Mouse (Mus musculus) CD4-positive, CD25-positive, alpha-beta regulatory T cell, adult 4 months (primary cell): ENCODE measurements around the gene Gm21750. TPM values are rescaled to one million over a fixed set of nuclear protein-coding genes. Genes with fewer than 3 reads are reported as not detected.
"Not testable (repeated sequence)": the region's sequence is repeated elsewhere in the genome, so short reads cannot be mapped to it uniquely, and the experiment has no call there.

ENCODE experiments used
- ATAC-seq: one replicate; pipeline ENCODE4 v1.8.0; 2017
- polyA plus RNA-seq, 2 experiments: library from polyadenylated mRNA; unstranded; fragments of 100-300 nt; shearing (Covaris generic); gene quantifications; one replicate each; pipeline ENCODE4 v1.2.1; 2017

Gene Gm21750
- not detected for polyA plus RNA-seq

DNA sequence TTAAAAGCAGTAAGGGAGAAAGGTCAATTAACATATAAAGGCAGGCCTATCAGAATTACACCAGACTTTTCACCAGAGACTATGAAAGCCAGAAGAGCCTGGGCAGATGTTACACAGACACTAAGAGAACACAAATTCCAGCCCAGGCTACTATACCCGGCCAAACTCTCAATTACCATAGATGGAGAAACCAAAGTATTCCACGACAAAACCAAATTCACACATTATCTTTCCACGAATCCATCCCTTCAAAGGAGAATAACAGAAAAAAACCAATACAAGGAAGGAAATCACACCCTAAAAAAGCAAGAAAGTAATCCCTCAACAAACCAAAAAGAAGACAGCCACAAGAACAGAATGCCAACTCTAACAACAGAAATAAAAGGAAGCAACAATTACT, at the start of gene Gm21750:
TSS of gene Gm21750 (plus strand) at position 301 of the 400 bp plus-strand sequence.
- ATAC-seq = not testable (repeated sequence)

- not testable (repeated sequence) for ATAC-seq
Observed at GRCm38 (mm10) chr14:73614961-73615360, 46.1 kb upstream of the Gm21750 start.

DNA sequence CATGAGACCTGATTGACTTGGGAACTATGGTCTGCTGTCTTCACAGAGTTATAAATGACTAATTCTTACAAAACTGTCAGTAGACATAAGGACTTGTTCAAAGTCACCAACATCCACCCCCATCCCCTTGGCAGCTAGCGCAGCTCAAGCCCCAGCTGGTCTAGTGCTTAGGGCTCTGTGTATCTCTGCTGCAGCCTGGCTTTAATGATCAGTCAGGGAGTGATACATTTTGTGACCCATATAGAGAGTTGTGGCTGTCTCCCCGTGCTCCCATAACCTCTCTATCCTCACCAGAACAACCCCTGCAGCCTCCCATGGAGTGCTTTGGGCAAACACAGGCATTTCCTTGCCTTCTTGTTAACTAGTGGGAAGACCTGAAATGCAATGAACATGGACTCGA, 40.1 kb upstream of the Gm21750 start:
- ATAC-seq = no peak

DNA sequence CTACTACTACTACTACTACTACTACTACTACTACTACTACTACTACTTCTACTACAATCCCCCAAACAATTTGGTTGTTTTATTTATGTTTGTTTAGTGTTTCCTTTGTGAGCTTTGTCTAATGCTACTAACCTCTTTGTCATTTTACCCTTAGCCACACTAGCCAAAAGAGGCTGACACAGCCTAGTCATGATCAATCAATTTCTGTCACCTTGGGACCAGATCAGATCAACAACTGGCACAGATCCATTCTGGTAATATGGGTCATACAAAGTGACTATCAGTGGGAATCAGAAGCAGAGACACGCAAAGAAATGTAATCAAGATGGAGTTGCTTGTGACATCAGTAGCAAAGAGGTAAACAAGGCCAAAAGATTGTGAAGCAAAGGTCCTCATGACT, 38.0 kb upstream of the Gm21750 start:
- ATAC-seq = no peak

DNA sequence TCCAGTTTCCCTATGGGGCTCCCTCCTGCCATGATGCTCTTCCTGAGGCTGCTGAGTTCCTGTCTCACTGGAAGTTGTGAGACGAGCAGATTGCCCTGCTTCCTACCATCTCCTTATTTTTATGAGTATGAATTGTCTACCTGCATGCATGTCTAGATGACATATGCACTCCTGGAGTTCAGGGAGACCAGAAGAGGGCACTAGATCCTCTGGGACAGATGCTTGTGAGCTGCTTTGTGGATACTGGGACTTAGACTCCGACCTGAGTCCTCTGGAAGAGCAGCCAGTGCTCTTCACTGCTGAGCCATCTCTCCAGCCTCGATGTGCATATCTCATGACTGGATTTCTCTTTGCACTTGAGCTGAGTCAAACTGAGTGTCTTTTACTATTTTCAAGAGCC, 35.6 kb upstream of the Gm21750 start:
- ATAC-seq = no peak

DNA sequence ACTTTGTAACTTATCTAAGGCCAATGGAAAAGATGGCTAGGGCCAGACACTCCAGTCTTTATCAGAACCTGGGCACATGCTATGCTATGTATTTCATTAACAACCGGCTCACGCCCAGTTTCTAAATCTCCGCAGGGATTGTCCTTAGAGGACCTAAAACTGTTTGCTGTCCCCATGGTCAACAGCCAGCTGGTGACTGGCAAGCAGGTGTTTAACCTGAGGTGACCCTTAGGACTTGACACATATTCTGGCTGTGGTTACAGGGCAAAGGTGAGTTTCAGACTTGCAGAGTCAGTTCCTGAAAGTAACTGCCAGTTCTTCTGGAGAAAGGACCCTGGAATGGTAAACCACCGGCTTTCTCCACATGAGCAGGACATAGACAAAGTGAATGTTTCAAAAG, 29.5 kb upstream of the Gm21750 start:
- no peak for ATAC-seq

DNA sequence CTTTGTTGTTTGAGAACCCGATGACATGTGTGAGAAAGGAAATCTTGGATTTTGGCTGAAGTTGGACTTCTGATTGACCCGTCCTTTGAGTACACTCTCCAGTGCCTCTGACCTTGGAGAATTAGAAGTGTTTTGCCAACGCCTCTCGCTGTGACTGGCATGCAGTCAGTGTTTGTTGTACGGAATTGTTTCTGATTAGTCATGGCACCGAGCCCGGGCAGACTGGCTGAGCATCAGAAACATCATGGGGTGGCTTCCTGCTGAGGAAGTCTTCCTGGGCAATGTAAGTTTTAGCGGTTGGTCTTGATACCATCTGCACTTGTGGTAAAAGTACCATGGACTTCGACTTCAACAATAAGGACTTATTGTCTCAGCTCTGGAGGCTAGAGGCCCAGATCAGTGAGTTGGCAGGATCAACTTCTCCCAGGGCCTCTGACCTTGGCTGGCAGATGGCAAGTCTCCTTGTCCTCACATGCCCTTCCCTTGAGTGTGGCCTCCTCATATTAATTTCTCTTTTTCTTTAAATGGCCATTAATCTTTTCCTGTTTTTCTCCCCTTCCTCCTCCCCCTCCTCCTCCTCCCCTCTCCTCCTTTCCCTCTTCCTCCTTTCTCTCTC, 28.3 kb upstream of the Gm21750 start:
- no peak for ATAC-seq

DNA sequence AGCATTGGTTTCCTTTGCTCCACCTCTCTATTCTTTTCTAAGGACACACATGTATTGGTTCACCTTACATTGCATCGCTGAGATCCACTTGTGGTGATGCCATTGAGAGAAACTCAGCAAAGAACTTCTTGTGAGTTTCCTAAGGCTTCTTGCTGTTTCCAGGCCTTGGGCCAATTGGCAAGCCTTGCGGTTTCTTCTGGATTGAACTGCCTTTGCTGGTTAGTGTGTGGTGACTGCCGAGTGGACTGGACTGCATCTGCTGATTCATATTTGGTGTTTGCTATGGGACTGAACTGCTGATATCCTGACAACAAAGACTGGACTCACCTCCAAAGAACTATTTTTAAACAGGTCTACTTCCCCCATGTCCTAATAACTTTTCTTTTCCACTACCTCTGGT, 26.7 kb upstream of the Gm21750 start:
- ATAC-seq = no peak

DNA sequence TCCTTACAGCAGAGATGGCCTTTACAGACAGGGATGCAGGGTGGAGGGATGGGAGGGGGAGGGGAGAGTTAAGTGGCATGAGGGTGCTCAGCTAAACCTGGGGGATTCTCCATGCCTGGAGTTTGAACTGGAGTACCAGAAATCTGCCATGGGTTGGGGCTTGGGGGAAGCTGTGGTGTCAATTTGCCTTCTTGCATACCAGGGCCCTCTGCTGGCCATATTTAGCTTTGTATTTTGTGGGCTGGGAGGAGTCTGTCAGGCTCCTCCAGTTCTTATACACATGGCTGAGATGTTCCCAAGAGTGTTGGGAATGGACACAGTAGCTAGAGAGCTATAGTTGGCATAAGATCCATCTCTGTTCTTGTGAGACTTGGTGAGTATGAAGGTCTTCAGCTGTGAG, 23.6 kb upstream of the Gm21750 start:
- ATAC-seq = no peak

GRCm38 (mm10) chr14:73650179-73650578, 10.8 kb upstream of the Gm21750 start:
- ATAC-seq = no peak

- no peak for ATAC-seq
Observed at GRCm38 (mm10) chr14:73670091-73670490, 9.1 kb downstream of the Gm21750 start.

DNA sequence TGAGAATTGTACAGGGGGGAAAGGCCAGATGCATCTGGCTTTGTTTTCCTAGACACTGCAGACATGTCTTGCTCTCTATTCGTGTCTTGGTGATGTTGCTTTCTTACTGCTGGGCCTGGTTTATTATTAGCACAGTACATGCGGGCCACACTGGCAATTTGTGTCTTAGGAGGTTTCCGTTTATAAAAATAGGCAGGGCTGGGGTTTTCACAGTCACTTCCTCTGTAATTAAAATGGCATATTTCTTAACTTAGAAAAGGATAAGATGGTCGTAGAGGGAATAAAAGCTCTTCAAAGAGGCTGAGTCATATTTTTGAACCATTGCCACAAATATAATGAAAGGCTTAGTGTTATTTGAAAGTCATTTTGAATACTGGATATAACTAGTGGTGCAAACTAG, 26.7 kb downstream of the Gm21750 start:
- ATAC-seq = no peak

GRCm38 (mm10) chr14:73688427-73688826, 27.4 kb downstream of the Gm21750 start:
- ATAC-seq = no peak

DNA sequence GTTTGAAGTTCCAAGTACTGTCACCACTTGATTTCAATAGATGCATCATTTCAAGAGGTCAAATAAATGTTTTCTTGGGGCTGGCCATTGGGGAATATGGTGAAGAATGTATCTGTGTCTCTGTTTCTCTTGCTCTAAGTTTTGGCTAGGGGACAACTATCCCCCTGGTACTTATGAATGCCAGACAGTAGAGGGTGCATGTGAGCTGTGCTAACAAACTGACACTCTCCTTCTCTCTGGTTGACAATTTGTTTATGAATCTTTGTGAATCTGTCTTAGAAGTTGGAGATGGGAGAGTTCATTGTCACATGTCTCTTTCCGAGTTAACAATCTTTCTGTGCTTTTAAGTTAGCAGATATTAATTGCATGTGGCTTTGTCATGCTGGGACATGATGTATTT, 39.2 kb downstream of the Gm21750 start:
- no peak for ATAC-seq

DNA sequence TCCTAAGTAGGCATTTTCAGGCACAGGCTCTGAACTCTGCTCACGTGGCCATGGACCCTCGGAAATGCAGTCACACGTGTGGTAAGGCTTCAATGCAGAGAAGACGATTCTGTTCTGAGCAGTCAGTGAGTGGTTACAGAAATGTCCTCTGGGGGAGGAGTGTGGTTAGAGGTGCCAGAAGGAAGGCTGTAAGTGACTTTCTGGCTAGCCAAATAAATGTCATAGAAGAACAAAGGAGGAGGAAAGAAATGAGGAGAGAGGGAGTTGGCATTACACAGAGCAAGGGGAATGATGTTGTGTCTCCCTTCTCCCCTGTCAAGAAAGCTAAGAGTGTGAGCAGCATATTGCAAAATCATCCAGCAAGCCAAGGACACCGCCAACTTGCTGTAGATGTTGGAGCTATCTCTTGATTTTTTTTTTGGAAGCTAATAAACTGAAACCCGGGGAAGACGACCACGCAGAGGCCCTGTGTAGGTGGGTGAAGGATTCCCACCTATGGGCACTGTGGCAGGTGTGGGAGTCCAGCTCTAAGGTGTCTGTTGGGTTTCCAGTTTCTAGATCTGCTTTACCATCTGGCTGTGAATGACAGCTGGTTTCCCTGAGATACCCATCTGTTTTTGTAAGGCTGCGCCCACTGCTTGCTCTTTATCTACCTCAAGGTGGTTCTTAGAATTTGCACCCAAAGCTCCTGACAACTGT, 48.5 kb downstream of the Gm21750 start:
- ATAC-seq = no peak

Other genes starting within 250 kb of the Gm21750 start
- 10 to 100 TPM; 73.3 to 88.7 TPM for gene Med4, start 151.2 kb upstream of the Gm21750 start, polyA plus RNA-seq
- 10 to 100 TPM; 75.7 to 78.3 TPM for gene Sucla2, start 135.9 kb upstream of the Gm21750 start, polyA plus RNA-seq
- gene Nudt15, start 113.0 kb upstream of the Gm21750 start, polyA plus RNA-seq = 1 to 10 TPM; 3.9 to 4.4 TPM